ENCODE assay signal across 23 mouse cellular contexts in genomic region chr7:46616429-46617005, GRCm38 (mm10). TPM values are rescaled to one million over a fixed set of nuclear protein-coding genes. Genes with fewer than 3 reads are reported as not detected.
DNase-seq lines count a peak whose midpoint lies in the region; ATAC-seq and TF ChIP-seq lines count a peak whose summit lies in the region.
"Had no signal": no experiment of that assay in that cellular context is flagged by ENCODE, and none has a peak within 500 bp of the region (broad histone marks: within the 10 kb centered on the region; RNA-seq: fewer than 3 reads in every experiment).

No protein-coding gene starts in this region.

- no peak for TF ChIP-seq EP300 in liver, postnatal 0 days (IDR thresholded peaks at IDR 0.05; ENCODE audit: low read depth)

- no peak overlapping the region for H3K9ac ChIP-seq in liver, postnatal 0 days (replicated peaks)
- no peak overlapping the region for H3K9ac ChIP-seq in forebrain, embryonic 12.5 days
- H3K9ac ChIP-seq: neural tube, embryonic 15.5 days had no signal

- H3K4me2 ChIP-seq in liver, postnatal 0 days (ENCODE audit: low read depth, low read length), result no peak overlapping the region
- H3K4me2 ChIP-seq in forebrain, embryonic 12.5 days, result no peak overlapping the region
- H3K4me2 ChIP-seq: neural tube, embryonic 15.5 days had no signal

- TF ChIP-seq CTCF in liver, postnatal 0 days (IDR thresholded peaks at IDR 0.05; ENCODE audit: low read depth), result no peak

- no peak overlapping the region for H3K4me3 ChIP-seq in liver, postnatal 0 days (ENCODE audit: low read depth, low read length)
- no peak overlapping the region for H3K4me3 ChIP-seq in forebrain, embryonic 12.5 days (replicated peaks)
- H3K4me3 ChIP-seq: embryonic facial prominence, embryonic 10.5 days; hindbrain, embryonic 10.5 days; neural tube, embryonic 15.5 days had no signal

- peak; percentile 13 for DNase-seq in gastrocnemius, postnatal 25 days
- DNase-seq in gastrocnemius, postnatal 4 days (ENCODE audit: low spot score in 2 of 2), result no peak
- DNase-seq in kidney, adult 18-20 months, result peak; percentile 13
- DNase-seq in kidney, adult 11 months, result no peak
- DNase-seq in liver, postnatal 0 days, result no peak
- no peak for DNase-seq in liver
- DNase-seq: cerebellum, adult 8-10 months; lung, adult 18-20 months; lung, postnatal 14 days; thymus, adult 2 months had no signal

- H3K4me1 ChIP-seq in liver, postnatal 0 days (ENCODE audit: insufficient read depth), result peaks cover 5% of the 10 kb centered on the region; the same call in 1 of the 2 replicates
- no peaks in the 10 kb centered on the region for H3K4me1 ChIP-seq in forebrain, embryonic 12.5 days
- H3K4me1 ChIP-seq: hindbrain, embryonic 10.5 days; neural tube, embryonic 15.5 days had no signal

- ATAC-seq in liver, postnatal 0 days, result peak; percentile 56
- ATAC-seq in forebrain, embryonic 12.5 days (ENCODE audit: low FRiP score), result no peak
- ATAC-seq: forebrain, embryonic 14.5 days; hindbrain, postnatal 0 days; midbrain, embryonic 16.5 days had no signal

- no peak overlapping the region for H3K27ac ChIP-seq in liver, postnatal 0 days (ENCODE audit: low read depth)
- H3K27ac ChIP-seq in forebrain, embryonic 12.5 days, result no peak overlapping the region
- H3K27ac ChIP-seq: embryonic facial prominence, embryonic 10.5 days; hindbrain, embryonic 10.5 days; hindbrain, postnatal 0 days; neural tube, embryonic 15.5 days had no signal

- 80% methylated on average over 7 of the region's 7 CpGs for WGBS in liver, postnatal 0 days (ENCODE audit: insufficient replicate concordance)
- 91% methylated on average over 7 of the region's 7 CpGs for WGBS in forebrain, embryonic 12.5 days

- no peaks in the 10 kb centered on the region for H3K9me3 ChIP-seq in liver, postnatal 0 days (ENCODE audit: low read length)
- no peaks in the 10 kb centered on the region for H3K9me3 ChIP-seq in forebrain, embryonic 12.5 days
- H3K9me3 ChIP-seq: embryonic facial prominence, embryonic 10.5 days; hindbrain, embryonic 10.5 days; neural tube, embryonic 15.5 days had no signal

- no peaks in the 10 kb centered on the region for H3K27me3 ChIP-seq in liver, postnatal 0 days (ENCODE audit: insufficient read depth, low read length)
- no peaks in the 10 kb centered on the region for H3K27me3 ChIP-seq in forebrain, embryonic 12.5 days
- H3K27me3 ChIP-seq: CH12.LX; neural tube, embryonic 15.5 days had no signal

- H3K36me3 ChIP-seq in liver, postnatal 0 days (replicated peaks; ENCODE audit: insufficient read depth, low read length), result peaks cover 7% of the 10 kb centered on the region; the same call in 1 of the 2 replicates
- H3K36me3 ChIP-seq in forebrain, embryonic 12.5 days (replicated peaks), result peaks cover 16% of the 10 kb centered on the region

RNA-seq across cellular contexts. Expression of gene Sergef, which starts 23.1 kb away (rescaled TPM):
- total RNA-seq in gastrocnemius, postnatal 25 days (2021), result 1 to 10 TPM; 3.9 to 4.6 TPM
- total RNA-seq in gastrocnemius, postnatal 4 days (2021), result 10 to 100 TPM in 1 of 2 experiments, 1 to 10 TPM in 1; 8.7 to 10.6 TPM
- 3.8 and 4.3 TPM in 2 replicates for polyA plus RNA-seq in liver, postnatal 0 days (2015; fragmentation: Nextera tagmentation; extraction: Ambion mirVana)
- 19.0 and 19.6 TPM in 2 replicates for polyA plus RNA-seq in forebrain, embryonic 12.5 days (2016; fragmentation: Nextera tagmentation; extraction: Ambion mirVana)

RNA-seq across cellular contexts. Expression of gene Tph1, which starts 55.8 kb away (rescaled TPM):
- total RNA-seq in gastrocnemius, postnatal 25 days (2021), result 1 to 10 TPM in 1 of 2 experiments, under 1 TPM in 1; 0.88 to 1.0 TPM
- under 1 TPM; 0.21 to 0.49 TPM for total RNA-seq in gastrocnemius, postnatal 4 days (2021)
- not detected in 2 replicates for polyA plus RNA-seq in liver, postnatal 0 days (2015; fragmentation: Nextera tagmentation; extraction: Ambion mirVana)
- 0.63 and 0.76 TPM in 2 replicates for polyA plus RNA-seq in forebrain, embryonic 12.5 days (2016; fragmentation: Nextera tagmentation; extraction: Ambion mirVana)
- total RNA-seq: adrenal gland, postnatal 25 days; common myeloid progenitor, adult 5-6 weeks; MEL had no signal
- polyA plus RNA-seq: neural tube, embryonic 15.5 days; spleen, adult 2 months; stomach, embryonic 14.5 days had no signal

Comparison
In these comparisons a context has a peak if more than half of its experiments do, and no peak if none do; other contexts are left out.
1. DNase-seq: peak in gastrocnemius, postnatal 25 days (single experiment) and kidney, adult 18-20 months (single experiment); none in gastrocnemius, postnatal 4 days (0 of 2), kidney, adult 11 months (single experiment), liver, postnatal 0 days (single experiment) and liver (single experiment).